Mouse (Mus musculus) G1E (cell line): Measurements from ENCODE around the gene Gm10139. TPM values are rescaled to one million over a fixed set of nuclear protein-coding genes. Genes with fewer than 3 reads are reported as not detected.
"Not testable (repeated sequence)": the region's sequence is repeated elsewhere in the genome, so short reads cannot be mapped to it uniquely, and the experiment has no call there.

Experiments used
- ATAC-seq: 2 replicates; pipeline ENCODE4 v1.8.0; 2016; ENCODE audit warnings: mild to moderate bottlenecking; ENCODE audit not compliant: insufficient number of reproducible peaks, poor library complexity, low FRiP score, severe bottlenecking; ENCODE audit errors: extremely low read depth
- DNase-seq: peaks from one replicate; pipeline ENCODE4 v3.0.0; 2012; ENCODE audit warnings: low spot score
- H3K27me3 ChIP-seq: 2 replicates; pipeline ENCODE4 v1.6.1; 2012; ENCODE audit warnings: mild to moderate bottlenecking, low read length, inconsistent platforms; ENCODE audit not compliant: insufficient read depth
- H3K36me3 ChIP-seq: replicated peaks from 2 replicates; pipeline ENCODE3; 2012; ENCODE audit warnings: mild to moderate bottlenecking, inconsistent platforms
- H3K4me1 ChIP-seq: 2 replicates; pipeline ENCODE4 v1.6.1; 2012; ENCODE audit warnings: low read depth, low read length, inconsistent platforms, mixed read lengths; ENCODE audit not compliant: insufficient read depth
- H3K4me3 ChIP-seq: 2 replicates; pipeline ENCODE4 v1.5.1; 2012; ENCODE audit warnings: low read depth, mild to moderate bottlenecking, inconsistent platforms, low read length, moderate library complexity, mixed read lengths
- H3K9me3 ChIP-seq: replicated peaks from 2 replicates; pipeline ENCODE4 v1.6.1; 2012; ENCODE audit warnings: inconsistent platforms
- polyA plus RNA-seq: library from polyadenylated mRNA; stranded (reverse); fragments of >175 nt; gene quantifications from 2 replicates; pipeline ENCODE4 v1.2.3, GENCODE M21; 2012
- total RNA-seq, 2 experiments: library from RNA; stranded (forward) in 1 of 2; stranded (reverse) in 1 of 2; fragments of 200-1000 nt in 1 of 2; fragments of >200 nt in 1 of 2; fragmentation: Nextera tagmentation in 1 of 2; gene quantifications; 2 replicates each; pipeline ENCODE4 v1.2.3; 2014 to 2017

Gm10139 gene
- total RNA-seq (2014; fragmentation: Nextera tagmentation): not detected in 2 replicates
- not detected in 2 replicates for total RNA-seq (2017)
- polyA plus RNA-seq: not detected in 2 replicates

DNA sequence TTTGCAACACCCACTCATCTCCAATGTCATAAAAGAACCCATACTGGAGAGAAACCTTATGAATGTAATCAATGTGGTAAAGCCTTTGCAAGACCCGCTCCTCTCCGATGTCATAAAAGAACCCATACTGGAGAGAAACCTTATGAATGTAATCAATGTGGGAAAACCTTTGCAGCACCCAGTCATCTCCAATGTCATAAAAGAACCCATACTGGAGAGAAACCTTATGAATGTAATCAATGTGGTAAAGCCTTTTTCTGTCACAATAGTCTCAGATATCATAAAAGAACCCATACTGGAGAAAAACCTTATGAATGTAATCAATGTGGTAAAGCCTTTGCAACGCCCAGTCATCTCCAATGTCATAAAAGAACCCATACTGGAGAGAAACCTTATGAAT, at the start of gene Gm10139:
TSS of gene Gm10139 (plus strand) at position 301 of the 400 bp plus-strand sequence.
- H3K4me3 ChIP-seq, H3K27me3 ChIP-seq, DNase-seq, H3K4me1 ChIP-seq, H3K36me3 ChIP-seq, ATAC-seq, H3K9me3 ChIP-seq: not testable (repeated sequence)

DNA sequence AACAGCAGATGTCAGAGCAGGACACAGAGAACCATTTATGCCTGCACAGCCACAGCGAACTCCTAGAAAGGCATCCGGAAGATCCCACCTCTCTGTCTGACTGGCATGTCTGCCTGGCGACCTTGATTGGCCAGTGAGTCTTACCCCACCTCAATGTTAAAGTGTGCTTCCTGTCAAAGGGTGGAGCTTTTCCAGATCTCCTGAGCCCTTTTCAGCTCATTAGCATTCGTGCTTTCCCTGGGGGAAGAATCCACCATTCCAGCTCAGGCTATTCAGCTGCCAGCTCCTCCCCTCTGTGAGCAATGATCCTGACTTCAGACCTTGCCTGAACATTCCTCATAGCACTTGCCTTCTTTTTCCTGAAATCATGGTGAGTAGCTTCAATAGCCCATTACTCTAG, 45.2 kb downstream of the Gm10139 start:
- ATAC-seq, H3K27me3 ChIP-seq, H3K4me3 ChIP-seq, H3K36me3 ChIP-seq, DNase-seq, H3K9me3 ChIP-seq, H3K4me1 ChIP-seq: not testable (repeated sequence)

Other genes with a start within 250 kb of the Gm10139 start
- gene Zfp369, start 233.9 kb upstream of the Gm10139 start, total RNA-seq (2014; fragmentation: Nextera tagmentation): 71.3 and 76.9 TPM in 2 replicates
- gene Zfp369, start 233.9 kb upstream of the Gm10139 start, total RNA-seq (2017): 33.9 and 42.4 TPM in 2 replicates
- 4.3 and 4.6 TPM in 2 replicates for gene Zfp369, start 233.9 kb upstream of the Gm10139 start, polyA plus RNA-seq